Mouse (Mus musculus): ENCODE results near the gene Gm7579. TPM values are rescaled to one million over a fixed set of nuclear protein-coding genes. Genes with fewer than 3 reads are reported as not detected.
"Not testable (repeated sequence)": the region's sequence is repeated elsewhere in the genome, so short reads cannot be mapped to it uniquely, and the experiment has no call there.

Gene Gm7579
- polyA plus RNA-seq (2015; fragmentation: Nextera tagmentation; extraction: Ambion mirVana), result not detected in 2 replicates

DNA sequence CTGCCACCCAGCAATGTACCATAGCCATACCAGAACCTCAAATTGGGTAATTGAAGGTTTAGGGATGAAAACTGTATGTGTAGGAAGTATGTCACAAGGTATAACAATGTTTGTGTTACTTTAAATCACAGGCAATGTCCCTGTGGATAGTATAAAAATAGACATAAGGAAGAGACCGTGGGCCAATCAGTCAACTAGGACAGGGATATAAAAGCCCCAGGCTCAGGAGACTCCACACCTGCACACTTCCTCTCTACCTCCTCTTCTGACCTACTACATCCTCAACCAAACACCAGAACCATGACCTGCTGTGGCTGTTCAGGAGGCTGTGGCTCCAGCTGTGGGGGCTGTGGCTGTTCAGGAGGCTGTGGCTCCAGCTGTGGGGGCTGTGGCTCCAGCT is at the start of gene Gm7579:
Gene Gm7579 (plus strand): TSS at position 301 of the 400 bp plus-strand sequence.
- no peak for ATAC-seq (ENCODE audit: low read depth)
- H3K27ac ChIP-seq (replicated peaks), result no peak within 1 kb of the TSS
- no peak within 1 kb of the TSS for H3K9ac ChIP-seq
- 73% methylated on average over 1 of the region's 1 CpGs for WGBS
- H3K4me3 ChIP-seq, result no peak within 1 kb of the TSS
- H3K4me2 ChIP-seq, result no peak within 1 kb of the TSS
- H3K36me3 ChIP-seq, result no peaks in the 10 kb centered on the region
- no peaks in the 10 kb centered on the region for H3K4me1 ChIP-seq (replicated peaks)
- H3K9me3 ChIP-seq, result no peaks in the 10 kb centered on the region
- no peaks in the 10 kb centered on the region for H3K27me3 ChIP-seq

DNA sequence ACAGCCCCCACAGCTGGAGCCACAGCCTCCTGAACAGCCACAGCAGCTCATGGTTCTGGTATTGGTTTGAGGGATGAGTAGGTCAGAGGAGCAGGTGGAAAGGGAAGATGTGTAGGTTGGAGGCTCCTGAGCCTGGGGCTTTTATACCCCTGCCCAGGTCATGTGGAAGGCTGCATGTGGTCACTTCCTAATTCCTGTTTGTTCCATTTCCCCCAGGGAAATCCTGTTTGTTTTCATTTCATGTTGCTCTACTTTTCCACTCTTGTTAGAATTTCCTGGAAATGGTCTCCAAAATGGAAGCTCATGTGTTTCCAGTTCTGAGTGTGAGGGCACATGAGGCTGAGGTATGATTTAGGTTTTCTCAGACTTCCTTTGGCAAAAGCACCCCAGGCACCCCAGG is 46.0 kb upstream of the Gm7579 start, which contains the start of gene Gm4553:
Gene Gm4553 (minus strand): TSS at position 101 of the 400 bp plus-strand sequence.
- not testable (repeated sequence) for H3K9ac ChIP-seq; H3K4me1 ChIP-seq (replicated peaks); H3K9me3 ChIP-seq; H3K4me2 ChIP-seq; H3K36me3 ChIP-seq; H3K27me3 ChIP-seq; ATAC-seq (ENCODE audit: low read depth); H3K4me3 ChIP-seq; H3K27ac ChIP-seq (replicated peaks)

DNA sequence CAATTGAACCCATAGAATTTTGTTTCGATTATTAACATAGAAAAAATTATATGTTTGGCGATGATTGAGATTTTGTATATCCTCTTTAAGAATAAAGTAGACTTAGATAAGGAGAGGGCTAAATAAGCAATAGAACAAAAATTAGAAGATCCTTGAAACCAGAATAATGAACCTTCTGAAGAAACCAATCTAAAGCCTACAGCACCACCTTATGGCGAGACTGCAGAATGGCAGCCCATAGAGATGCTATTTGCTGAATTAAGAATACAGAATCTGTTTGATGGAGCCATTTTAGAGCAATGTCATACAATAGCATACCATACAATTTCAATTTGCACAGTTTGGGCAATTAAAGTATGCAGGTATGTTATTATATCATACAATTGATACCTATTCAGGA is 41.8 kb upstream of the Gm7579 start:
- no peaks in the 10 kb centered on the region for H3K36me3 ChIP-seq
- no peak for ATAC-seq (ENCODE audit: low read depth)
- no peak overlapping the region for H3K4me2 ChIP-seq
- H3K9ac ChIP-seq, result no peak overlapping the region
- H3K27ac ChIP-seq (replicated peaks), result no peak overlapping the region
- H3K4me3 ChIP-seq, result no peak overlapping the region
- H3K27me3 ChIP-seq, result no peaks in the 10 kb centered on the region
- WGBS, result 47% methylated on average over 3 of the region's 3 CpGs
- H3K4me1 ChIP-seq (replicated peaks), result no peaks in the 10 kb centered on the region
- H3K9me3 ChIP-seq, result no peaks in the 10 kb centered on the region

DNA sequence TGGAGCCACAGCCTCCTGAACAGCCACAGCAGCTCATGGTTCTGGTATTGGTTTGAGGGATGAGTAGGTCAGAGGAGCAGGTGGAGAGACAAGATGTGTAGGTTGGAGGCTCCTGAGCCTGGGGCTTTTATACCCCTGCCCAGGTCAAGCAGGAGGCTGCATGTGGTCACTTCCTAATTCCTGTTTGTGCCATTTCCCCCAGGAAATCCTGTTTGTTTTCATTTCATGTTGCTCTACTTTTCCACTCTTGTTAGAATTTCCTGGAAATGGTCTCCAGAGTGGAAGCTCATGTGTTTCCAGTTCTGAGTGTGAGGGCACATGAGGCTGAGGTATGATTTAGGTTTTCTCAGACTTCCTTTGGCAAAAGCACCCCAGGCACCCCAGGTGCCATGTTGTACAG is 35.8 kb upstream of the Gm7579 start, which contains the start of gene Krtap5-2:
Gene Krtap5-2 (minus strand): TSS at position 101 of the 400 bp plus-strand sequence.
- H3K4me2 ChIP-seq; H3K27me3 ChIP-seq; H3K4me1 ChIP-seq (replicated peaks); ATAC-seq (ENCODE audit: low read depth); H3K9ac ChIP-seq; H3K27ac ChIP-seq (replicated peaks); H3K9me3 ChIP-seq; H3K36me3 ChIP-seq; H3K4me3 ChIP-seq: not testable (repeated sequence)

DNA sequence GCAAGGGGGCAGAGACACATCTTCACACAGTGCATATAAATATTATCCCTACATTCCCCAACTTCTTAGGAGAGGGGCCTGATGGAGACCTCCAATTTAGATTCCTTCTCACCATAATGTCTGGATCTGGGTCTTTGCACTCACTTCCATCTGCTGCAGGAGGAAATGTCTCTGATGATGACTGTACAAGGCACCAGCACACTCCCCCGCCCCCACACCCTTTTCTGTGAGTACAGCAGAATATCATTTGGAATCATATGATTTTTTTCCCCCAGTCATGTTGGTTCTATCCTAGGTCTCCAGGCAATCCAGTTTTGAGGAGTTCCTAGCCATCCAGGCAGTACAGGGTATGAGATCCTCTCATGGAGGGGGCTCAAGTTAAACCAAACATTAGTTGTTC is 33.0 kb upstream of the Gm7579 start:
- H3K4me1 ChIP-seq (replicated peaks), result no peaks in the 10 kb centered on the region
- WGBS, result 82% methylated on average over 1 of the region's 1 CpGs
- H3K9me3 ChIP-seq, result no peaks in the 10 kb centered on the region
- no peaks in the 10 kb centered on the region for H3K27me3 ChIP-seq
- H3K4me2 ChIP-seq, result no peak overlapping the region
- no peak overlapping the region for H3K27ac ChIP-seq (replicated peaks)
- H3K9ac ChIP-seq, result no peak overlapping the region
- H3K4me3 ChIP-seq, result no peak overlapping the region
- H3K36me3 ChIP-seq, result no peaks in the 10 kb centered on the region
- ATAC-seq (ENCODE audit: low read depth), result no peak

DNA sequence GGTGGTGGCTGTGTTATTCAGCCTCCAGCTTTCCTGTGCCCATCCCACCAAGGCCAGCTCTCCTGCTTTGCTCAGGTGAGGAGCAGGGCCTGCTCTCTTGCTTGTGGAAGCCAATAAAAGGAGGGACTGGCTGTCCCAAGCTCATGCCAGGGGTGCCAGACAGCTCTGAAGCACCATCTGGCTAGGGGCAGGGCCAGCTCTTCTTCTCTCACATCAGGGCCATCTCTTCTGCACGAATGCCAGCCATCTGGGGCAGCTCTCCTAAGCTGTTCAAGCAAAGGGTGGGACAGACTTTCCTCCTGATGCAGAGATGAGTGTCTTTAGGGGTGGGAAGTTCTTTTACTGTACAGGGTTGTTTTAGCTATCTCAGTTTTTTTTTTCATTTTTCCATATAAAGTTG is 30.6 kb upstream of the Gm7579 start:
- Histone ChIP-seq H3K36me3 (no peaks in the 10 kb centered on the region), H3K4me1 (replicated peaks) (no peaks in the 10 kb centered on the region), H3K9ac (no peak overlapping the region), H3K4me2 (no peak overlapping the region), H3K27me3 (no peaks in the 10 kb centered on the region), H3K4me3 (no peak overlapping the region), H3K27ac (replicated peaks) (no peak overlapping the region), H3K9me3 (no peaks in the 10 kb centered on the region)
- no peak for ATAC-seq (ENCODE audit: low read depth)
- WGBS, result 57% methylated on average over 1 of the region's 1 CpGs

DNA sequence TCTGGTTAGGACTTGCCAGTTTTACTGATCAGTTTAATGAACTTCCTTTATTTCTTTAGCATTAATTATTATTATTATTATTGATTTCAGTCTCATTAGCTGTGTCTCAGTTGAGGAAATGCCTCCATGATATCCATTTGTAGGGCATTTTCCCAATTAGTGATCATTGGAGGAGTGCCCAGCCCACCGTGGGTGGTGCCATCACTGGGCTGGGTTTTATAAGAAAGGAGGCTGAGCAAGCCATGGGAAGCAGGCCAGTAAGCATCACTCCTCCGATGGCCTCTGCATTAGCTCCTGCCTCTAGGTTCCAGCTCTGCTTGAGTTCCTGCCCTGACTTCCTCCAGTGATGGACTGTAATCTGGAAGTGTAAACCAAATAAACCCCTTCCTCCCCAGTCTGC is 23.5 kb upstream of the Gm7579 start:
- 76% methylated on average over 2 of the region's 2 CpGs for WGBS
- ATAC-seq (ENCODE audit: low read depth), result no peak
- no peaks in the 10 kb centered on the region for H3K36me3 ChIP-seq
- H3K9me3 ChIP-seq, result no peaks in the 10 kb centered on the region
- no peak overlapping the region for H3K4me3 ChIP-seq
- no peak overlapping the region for H3K27ac ChIP-seq (replicated peaks)
- H3K27me3 ChIP-seq, result no peaks in the 10 kb centered on the region; the same call in 1 of the 2 replicates
- no peak overlapping the region for H3K4me2 ChIP-seq
- no peak overlapping the region for H3K9ac ChIP-seq
- H3K4me1 ChIP-seq (replicated peaks), result no peaks in the 10 kb centered on the region

DNA sequence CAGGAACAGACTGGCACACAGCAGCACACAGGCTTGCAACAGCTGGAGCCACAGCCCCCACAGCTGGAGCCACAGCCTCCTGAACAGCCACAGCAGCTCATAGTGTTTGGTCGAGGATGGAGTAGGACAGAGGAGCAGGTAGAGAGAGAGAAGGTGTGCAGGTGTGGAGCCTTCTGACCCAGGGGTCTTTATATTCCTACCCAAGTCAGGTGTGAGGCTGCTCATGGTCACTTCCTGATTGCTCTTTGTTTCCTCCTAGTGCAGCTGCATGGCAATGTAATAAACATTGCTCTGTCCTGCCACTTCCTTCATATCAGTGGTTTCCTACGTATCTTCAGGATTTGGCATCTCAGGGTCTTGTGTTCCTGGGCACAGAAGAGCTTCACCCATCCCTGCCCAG is 21.4 kb upstream of the Gm7579 start, which contains the start of gene Gm10153:
Gene Gm10153 (minus strand): TSS at position 101 of the 400 bp plus-strand sequence.
- Histone ChIP-seq H3K4me2 (no peak within 1 kb of the TSS), H3K36me3 (no peaks in the 10 kb centered on the region), H3K27me3 (no peaks in the 10 kb centered on the region; the same call in 1 of the 2 replicates), H3K27ac (replicated peaks) (no peak within 1 kb of the TSS), H3K9ac (no peak within 1 kb of the TSS), H3K4me1 (replicated peaks) (no peaks in the 10 kb centered on the region), H3K9me3 (no peaks in the 10 kb centered on the region), H3K4me3 (no peak within 1 kb of the TSS)
- WGBS, result 50% methylated on average over 2 of the region's 2 CpGs
- no peak for ATAC-seq (ENCODE audit: low read depth)

DNA sequence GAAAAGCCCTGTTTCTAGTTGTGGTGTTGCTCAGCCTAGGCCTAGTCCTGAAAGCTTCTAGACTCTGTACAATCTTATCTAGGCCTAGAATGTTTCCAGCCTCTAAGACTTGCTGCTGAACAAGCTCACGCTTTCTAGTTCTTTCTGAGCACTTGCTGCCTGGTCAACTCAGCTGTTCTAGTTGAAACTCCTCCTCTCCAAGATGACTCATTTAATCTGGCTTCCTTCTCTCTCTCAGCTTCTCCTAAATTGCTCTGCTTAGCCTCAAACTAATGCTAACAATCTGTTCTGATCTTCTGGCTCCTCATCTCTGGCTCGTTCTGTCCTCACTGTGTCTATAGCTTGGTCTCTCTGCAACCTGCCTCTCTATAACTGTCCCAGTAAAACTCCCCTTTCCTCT is 12.9 kb upstream of the Gm7579 start:
- Histone ChIP-seq H3K9me3 (no peaks in the 10 kb centered on the region), H3K27me3 (no peaks in the 10 kb centered on the region), H3K4me3 (no peak overlapping the region), H3K9ac (no peak overlapping the region), H3K4me2 (no peak overlapping the region), H3K4me1 (replicated peaks) (no peaks in the 10 kb centered on the region), H3K36me3 (no peaks in the 10 kb centered on the region), H3K27ac (replicated peaks) (no peak overlapping the region)
- 89% methylated on average over 2 of the region's 2 CpGs for WGBS
- no peak for ATAC-seq (ENCODE audit: low read depth)

DNA sequence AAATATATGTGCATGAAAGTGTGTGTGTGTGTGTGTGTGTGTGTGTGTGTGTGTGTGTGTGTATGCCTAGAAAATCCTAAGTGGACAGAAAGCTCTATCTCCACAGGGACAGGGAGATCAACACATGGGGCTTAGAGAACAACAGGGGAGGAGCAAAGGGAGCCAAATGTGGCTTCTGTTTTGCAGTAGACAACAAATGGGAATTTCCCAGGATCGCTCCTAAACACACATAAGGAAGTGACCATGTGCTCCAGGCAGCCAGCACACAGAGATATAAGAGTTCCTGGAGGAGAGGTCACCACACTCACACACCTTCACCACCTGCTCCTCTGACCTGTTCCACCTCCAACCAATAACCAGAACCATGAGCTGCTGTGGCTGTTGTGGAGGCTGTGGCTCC is 10.6 kb upstream of the Gm7579 start, which contains the start of gene Krtap5-3:
Gene Krtap5-3 (plus strand): TSS at position 301 of the 400 bp plus-strand sequence.
- 63% methylated on average over 1 of the region's 1 CpGs for WGBS
- no peaks in the 10 kb centered on the region for H3K9me3 ChIP-seq

DNA sequence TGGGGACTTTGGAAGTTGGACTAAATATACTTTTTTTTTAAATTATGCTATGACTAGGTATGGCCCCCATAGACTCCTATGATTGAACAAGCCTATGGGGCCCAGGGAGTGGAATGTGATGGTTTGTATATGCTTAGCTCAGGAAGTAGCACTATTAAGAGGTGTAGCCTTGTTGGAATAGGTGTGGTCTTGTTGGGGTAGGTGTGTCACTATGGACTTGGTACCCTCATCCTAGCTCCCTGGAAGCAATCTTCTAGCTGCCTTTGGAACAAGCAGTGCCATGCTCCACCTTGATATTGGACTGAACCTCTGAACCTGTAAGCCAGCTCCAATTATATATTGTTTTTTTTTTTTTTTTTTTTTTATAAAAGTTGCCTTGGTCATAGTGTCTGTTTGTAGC is 6.2 kb upstream of the Gm7579 start:
- ATAC-seq (ENCODE audit: low read depth), result no peak
- Histone ChIP-seq H3K27ac (replicated peaks) (no peak overlapping the region), H3K9me3 (no peaks in the 10 kb centered on the region), H3K4me3 (no peak overlapping the region), H3K4me2 (no peak overlapping the region), H3K27me3 (no peaks in the 10 kb centered on the region), H3K4me1 (replicated peaks) (no peaks in the 10 kb centered on the region), H3K9ac (no peak overlapping the region), H3K36me3 (no peaks in the 10 kb centered on the region)

More for the DNA sequence above, 10.6 kb upstream of the Gm7579 start, which contains the start of gene Krtap5-3:
- ATAC-seq (ENCODE audit: low read depth), result no peak
- Histone ChIP-seq H3K27ac (replicated peaks) (no peak within 1 kb of the TSS), H3K36me3 (no peaks in the 10 kb centered on the region), H3K4me3 (no peak within 1 kb of the TSS), H3K27me3 (no peaks in the 10 kb centered on the region), H3K9ac (no peak within 1 kb of the TSS), H3K4me1 (replicated peaks) (no peaks in the 10 kb centered on the region), H3K4me2 (no peak within 1 kb of the TSS)

DNA sequence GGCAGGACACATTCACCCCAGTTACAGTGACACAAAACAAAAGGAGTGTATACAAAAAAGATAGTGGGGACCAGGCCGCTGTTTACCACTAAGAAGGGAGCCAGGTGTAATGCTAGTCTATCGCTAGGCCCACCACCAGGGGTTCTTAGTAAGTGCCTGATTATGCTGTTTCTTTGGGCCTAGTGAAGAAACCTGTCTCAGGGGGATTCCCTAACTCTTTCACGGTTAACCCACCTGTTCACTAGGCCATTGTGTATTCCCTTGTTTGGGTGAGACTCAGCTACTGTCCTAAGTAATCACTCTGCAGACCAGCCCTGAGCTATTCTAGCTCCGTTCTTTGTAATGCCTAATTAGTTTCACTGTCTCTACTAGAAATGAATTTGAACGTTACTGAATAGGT is 4.8 kb upstream of the Gm7579 start:
- not testable (repeated sequence) for H3K9ac ChIP-seq; H3K9me3 ChIP-seq; H3K27me3 ChIP-seq; H3K27ac ChIP-seq (replicated peaks); H3K4me3 ChIP-seq; ATAC-seq (ENCODE audit: low read depth); H3K36me3 ChIP-seq; H3K4me2 ChIP-seq; H3K4me1 ChIP-seq (replicated peaks)
- 80% methylated on average over 5 of the region's 5 CpGs for WGBS

DNA sequence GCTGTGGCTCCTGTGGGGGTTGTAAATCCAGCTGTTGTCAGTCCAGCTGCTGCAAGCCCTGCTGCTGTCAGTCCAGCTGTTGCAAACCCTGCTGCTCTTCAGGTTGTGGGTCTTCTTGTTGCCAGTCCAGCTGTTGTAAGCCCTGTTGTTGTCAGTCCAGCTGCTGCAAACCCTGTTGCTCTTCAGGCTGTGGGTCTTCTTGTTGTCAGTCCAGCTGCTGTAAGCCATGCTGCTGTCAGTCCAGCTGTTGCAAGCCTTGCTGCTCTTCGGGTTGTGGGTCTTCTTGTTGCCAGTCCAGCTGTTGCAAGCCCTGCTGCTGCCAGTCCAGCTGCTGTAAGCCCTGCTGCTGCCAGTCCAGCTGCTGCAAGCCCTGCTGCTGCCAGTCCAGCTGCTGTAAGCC is 477 bp downstream of the Gm7579 start:
- H3K27ac ChIP-seq (replicated peaks); H3K9me3 ChIP-seq; H3K4me1 ChIP-seq (replicated peaks); ATAC-seq (ENCODE audit: low read depth); H3K27me3 ChIP-seq; H3K9ac ChIP-seq; H3K4me3 ChIP-seq; H3K36me3 ChIP-seq; H3K4me2 ChIP-seq: not testable (repeated sequence)
- 57% methylated on average over 1 of the region's 1 CpGs for WGBS
